Mouse (Mus musculus) midbrain, embryonic 16.5 days (tissue): Measurements from ENCODE around the gene Lin54. TPM values are rescaled to one million over a fixed set of nuclear protein-coding genes. Genes with fewer than 3 reads are reported as not detected.

Experiments used
- ATAC-seq: fragments of 200-750 bp; cut with Nextera tagmentation; 2 replicates; pipeline ENCODE4 v1.8.0; 2017; ENCODE audit warnings: moderate TSS enrichment
- H3K27ac ChIP-seq: fragments of 300-500 bp; sonication (generic); 2 replicates; pipeline ENCODE4 v1.5.1; 2014; ENCODE audit warnings: mild to moderate bottlenecking, low read length, mixed read lengths
- H3K27me3 ChIP-seq: fragments of 300-500 bp; sonication (generic); 2 replicates; pipeline ENCODE4 v1.6.1; 2014; ENCODE audit warnings: low read depth, low read length, mixed read lengths; ENCODE audit not compliant: control insufficient read depth, insufficient read depth
- H3K36me3 ChIP-seq: fragments of 300-500 bp; sonication (generic); 2 replicates; pipeline ENCODE4 v1.6.1; 2014; ENCODE audit warnings: mild to moderate bottlenecking, low read length, moderate library complexity, mixed read lengths; ENCODE audit not compliant: control insufficient read depth, insufficient read depth
- H3K4me1 ChIP-seq: fragments of 300-500 bp; sonication (generic); 2 replicates; pipeline ENCODE4 v1.6.1; 2014; ENCODE audit warnings: mild to moderate bottlenecking, low read length, mixed read lengths; ENCODE audit not compliant: control insufficient read depth, insufficient read depth
- H3K4me2 ChIP-seq: fragments of 300-500 bp; sonication (generic); 2 replicates; pipeline ENCODE4 v1.6.1; 2014; ENCODE audit warnings: mild to moderate bottlenecking, low read length, mixed read lengths
- H3K4me3 ChIP-seq: fragments of 300-500 bp; sonication (generic); 2 replicates; pipeline ENCODE4 v1.5.1; 2014; ENCODE audit warnings: low read depth, mild to moderate bottlenecking, low read length, moderate library complexity, mixed read lengths
- H3K9ac ChIP-seq: fragments of 300-500 bp; sonication (generic); 2 replicates; pipeline ENCODE4 v1.6.1; 2014; ENCODE audit warnings: low read depth, low read length, mixed read lengths
- H3K9me3 ChIP-seq: fragments of 300-500 bp; sonication (generic); replicated peaks from 2 replicates; pipeline ENCODE4 v1.6.1; 2014; ENCODE audit warnings: mild to moderate bottlenecking, low read length, mixed read lengths; ENCODE audit not compliant: control insufficient read depth, poor library complexity, severe bottlenecking
- WGBS: fragments of 180-500 bp; shearing (Covaris S2); extraction: QIAGEN DNeasy Blood & Tissue Kit; methylation state at CpG from one replicate; pipeline ENCODE4 v1.1.7; 2014; 5-methylcytosine and 5-hydroxymethylcytosine counted together
- polyA plus RNA-seq: library from polyadenylated mRNA; unstranded; fragments of >200 nt; fragmentation: Nextera tagmentation; extraction: Ambion mirVana; gene quantifications from 2 replicates; pipeline ENCODE4 v1.2.1, GENCODE M21; 2015

Lin54 gene
- polyA plus RNA-seq, 1 experiment from 2014 or later: 8.3 TPM

- no peak for ATAC-seq
- no peak overlapping the region for H3K4me3 ChIP-seq
- no peaks in the 10 kb centered on the region for H3K9me3 ChIP-seq
- 0 out of 2 replicates have a peak, but pooled peaks cover 2% of the 10 kb centered on the region for H3K36me3 ChIP-seq
- H3K27me3 ChIP-seq: no peaks in the 10 kb centered on the region
- no peak overlapping the region for H3K4me2 ChIP-seq
- no peaks in the 10 kb centered on the region for H3K4me1 ChIP-seq
- no peak overlapping the region for H3K9ac ChIP-seq
- 96% methylated on average over 7 of the region's 7 CpGs for WGBS
- no peak overlapping the region for H3K27ac ChIP-seq
These were observed 33.1 kb downstream of the Lin54 start for GRCm38 (mm10) chr5:100467336-100467735.

GRCm38 (mm10) chr5:100466624-100467023 is 33.8 kb downstream of the Lin54 start:
- ATAC-seq: no peak
- no peak overlapping the region for H3K9ac ChIP-seq
- WGBS: 90% methylated on average over 10 of the region's 10 CpGs
- no peak overlapping the region for H3K27ac ChIP-seq
- H3K4me3 ChIP-seq: no peak overlapping the region
- no peaks in the 10 kb centered on the region for H3K27me3 ChIP-seq
- 0 out of 2 replicates have a peak, but pooled peaks cover 2% of the 10 kb centered on the region for H3K36me3 ChIP-seq
- H3K9me3 ChIP-seq: no peaks in the 10 kb centered on the region
- H3K4me1 ChIP-seq: no peaks in the 10 kb centered on the region
- no peak overlapping the region for H3K4me2 ChIP-seq

- 89% methylated on average over 2 of the region's 2 CpGs for WGBS
- ATAC-seq: no peak
- no peak overlapping the region for H3K27ac ChIP-seq
These were observed 38.1 kb downstream of the Lin54 start for GRCm38 (mm10) chr5:100462374-100462773.

GRCm38 (mm10) chr5:100461526-100461925 is 38.9 kb downstream of the Lin54 start:
- Histone ChIP-seq H3K9ac (no peak overlapping the region), H3K9me3 (no peaks in the 10 kb centered on the region)
- whole genome bisulfite sequencing: 92% methylated on average over 9 of the region's 9 CpGs

More at GRCm38 (mm10) chr5:100462374-100462773, 38.1 kb downstream of the Lin54 start:
- H3K27me3 ChIP-seq: no peaks in the 10 kb centered on the region
- no peaks in the 10 kb centered on the region for H3K9me3 ChIP-seq
- H3K4me1 ChIP-seq: no peaks in the 10 kb centered on the region
- H3K9ac ChIP-seq: no peak overlapping the region
- H3K4me3 ChIP-seq: no peak overlapping the region
- peaks cover 14% of the 10 kb centered on the region for H3K36me3 ChIP-seq
- H3K4me2 ChIP-seq: no peak overlapping the region

GRCm38 (mm10) chr5:100459468-100459867 is 41.0 kb downstream of the Lin54 start:
- Histone ChIP-seq H3K4me2 (no peak overlapping the region), H3K36me3 (peaks cover 14% of the 10 kb centered on the region), H3K27ac (no peak overlapping the region), H3K27me3 (no peaks in the 10 kb centered on the region), H3K9ac (no peak overlapping the region), H3K9me3 (no peaks in the 10 kb centered on the region), H3K4me3 (no peak overlapping the region), H3K4me1 (no peaks in the 10 kb centered on the region)
- no peak for ATAC-seq
- 96% methylated on average over 5 of the region's 5 CpGs for WGBS

More at GRCm38 (mm10) chr5:100461526-100461925, 38.9 kb downstream of the Lin54 start:
- Histone ChIP-seq H3K4me3 (no peak overlapping the region), H3K27ac (no peak overlapping the region), H3K4me2 (no peak overlapping the region), H3K4me1 (no peaks in the 10 kb centered on the region), H3K36me3 (peaks cover 14% of the 10 kb centered on the region), H3K27me3 (no peaks in the 10 kb centered on the region)
- no peak for ATAC-seq

- 67% methylated on average over 2 of the region's 2 CpGs for WGBS
- H3K4me3 ChIP-seq: no peak overlapping the region
- H3K27me3 ChIP-seq: no peaks in the 10 kb centered on the region
- H3K9me3 ChIP-seq: no peaks in the 10 kb centered on the region
- H3K9ac ChIP-seq: no peak overlapping the region
- H3K4me2 ChIP-seq: no peak overlapping the region
- H3K27ac ChIP-seq: no peak overlapping the region
- H3K4me1 ChIP-seq: no peaks in the 10 kb centered on the region
- peaks cover 10% of the 10 kb centered on the region; the same call in 1 of the 2 replicates for H3K36me3 ChIP-seq
- ATAC-seq: no peak
These were observed 48.6 kb downstream of the Lin54 start for GRCm38 (mm10) chr5:100451871-100452270.

GRCm38 (mm10) chr5:100438796-100439195 is 61.6 kb downstream of the Lin54 start:
- no peak overlapping the region for H3K9ac ChIP-seq
- H3K4me3 ChIP-seq: no peak overlapping the region
- H3K4me1 ChIP-seq: no peaks in the 10 kb centered on the region
- no peak for ATAC-seq
- H3K27me3 ChIP-seq: no peaks in the 10 kb centered on the region
- WGBS: 95% methylated on average over 14 of the region's 14 CpGs
- no peak overlapping the region for H3K4me2 ChIP-seq
- 0 out of 2 replicates have a peak, but pooled peaks cover 2% of the 10 kb centered on the region for H3K36me3 ChIP-seq
- H3K27ac ChIP-seq: no peak overlapping the region
- H3K9me3 ChIP-seq: no peaks in the 10 kb centered on the region

- ATAC-seq: no peak
These were observed 62.5 kb downstream of the Lin54 start for GRCm38 (mm10) chr5:100437917-100438316.

GRCm38 (mm10) chr5:100437086-100437485 is 63.4 kb downstream of the Lin54 start:
- ATAC-seq: no peak
- WGBS: 97% methylated on average over 4 of the region's 4 CpGs
- no peaks in the 10 kb centered on the region for H3K9me3 ChIP-seq

More at GRCm38 (mm10) chr5:100437917-100438316, 62.5 kb downstream of the Lin54 start:
- H3K4me1 ChIP-seq: no peaks in the 10 kb centered on the region
- no peak overlapping the region for H3K4me3 ChIP-seq
- WGBS: 94% methylated on average over 5 of the region's 5 CpGs
- no peak overlapping the region for H3K9ac ChIP-seq
- H3K27ac ChIP-seq: no peak overlapping the region
- 0 out of 2 replicates have a peak, but pooled peaks cover 2% of the 10 kb centered on the region for H3K36me3 ChIP-seq
- no peaks in the 10 kb centered on the region for H3K9me3 ChIP-seq
- no peaks in the 10 kb centered on the region for H3K27me3 ChIP-seq
- no peak overlapping the region for H3K4me2 ChIP-seq

More at GRCm38 (mm10) chr5:100437086-100437485, 63.4 kb downstream of the Lin54 start:
- Histone ChIP-seq H3K4me1 (no peaks in the 10 kb centered on the region), H3K4me3 (no peak overlapping the region), H3K36me3 (0 out of 2 replicates have a peak, but pooled peaks cover 2% of the 10 kb centered on the region), H3K9ac (no peak overlapping the region), H3K4me2 (no peak overlapping the region), H3K27me3 (no peaks in the 10 kb centered on the region), H3K27ac (no peak overlapping the region)
